Mouse (Mus musculus) kidney, adult 2 months (tissue): Measurements from ENCODE around the gene Hs3st1.

Experiments used
- CTCF ChIP-seq: fragments of 200-500 bp; conservative IDR thresholded peaks from 2 replicates; pipeline ENCODE4 v1.5.1; 2011; ENCODE audit warnings: low read depth, mild to moderate bottlenecking, control low read depth, low read length, moderate library complexity, mixed read lengths; ENCODE audit not compliant: insufficient read depth, insufficient read length
- POLR2A ChIP-seq: fragments of 200-500 bp; IDR thresholded peaks from one replicate; pipeline ENCODE4 v1.6.1; 2011; ENCODE audit warnings: low read depth, low read length, control low read depth

DNA sequence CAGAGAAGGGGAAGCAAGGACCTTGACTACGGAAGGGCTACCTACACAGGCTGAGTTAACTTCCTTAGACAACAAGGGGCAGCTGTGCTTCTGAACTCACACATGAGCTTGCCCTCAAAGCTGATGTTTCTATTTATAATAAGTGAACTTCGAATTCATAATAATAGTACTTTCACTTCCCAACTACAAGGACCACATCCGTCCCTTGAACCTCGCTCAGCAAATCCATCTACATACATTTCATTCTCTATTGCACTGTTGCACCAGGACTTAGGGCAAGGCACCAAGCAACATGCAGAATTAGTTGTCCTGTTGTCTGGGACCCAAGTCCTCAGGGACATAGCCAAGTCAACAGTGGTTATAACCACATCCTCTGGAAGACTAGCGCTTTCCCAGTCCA, 124.4 kb downstream of the Hs3st1 start:
- TF ChIP-seq CTCF (no peak), POLR2A (no peak)
